Mouse (Mus musculus) C2C12 (cell line): ENCODE measurements around the gene Retreg1.

Experiments used
- CTCF ChIP-seq: IDR thresholded peaks from one replicate; pipeline ENCODE4 v1.5.1; 2011; ENCODE audit not compliant: control insufficient read depth, insufficient read depth, insufficient read length
- MAX ChIP-seq: IDR thresholded peaks from one replicate; pipeline ENCODE4 v1.6.1; 2011; ENCODE audit warnings: mild to moderate bottlenecking, control low read depth

- no peak for TF ChIP-seq CTCF
- no peak for TF ChIP-seq MAX
These were observed 56.0 kb downstream of the Retreg1 start for GRCm38 (mm10) chr15:25899021-25899420.
